Mouse (Mus musculus) kidney, postnatal 14 days (tissue): ENCODE results near the gene Mff.
A peak's percentile ranks its signal among the peaks of the same experiment; 100 is the strongest.

Source experiments
- DNase-seq: peaks from one replicate; pipeline ENCODE4 v3.0.0; 2022; ENCODE audit warnings: mixed read lengths

The Mff gene

GRCm38 (mm10) chr1:82724339-82725025 lies at the start of gene Mff:
TSS of gene Mff (plus strand) at chr1:82724890.
- peak; percentile 95 for DNase-seq

GRCm38 (mm10) chr1:82686328-82686727 lies 38.4 kb upstream of the Mff start:
- no peak for DNase-seq

DNA sequence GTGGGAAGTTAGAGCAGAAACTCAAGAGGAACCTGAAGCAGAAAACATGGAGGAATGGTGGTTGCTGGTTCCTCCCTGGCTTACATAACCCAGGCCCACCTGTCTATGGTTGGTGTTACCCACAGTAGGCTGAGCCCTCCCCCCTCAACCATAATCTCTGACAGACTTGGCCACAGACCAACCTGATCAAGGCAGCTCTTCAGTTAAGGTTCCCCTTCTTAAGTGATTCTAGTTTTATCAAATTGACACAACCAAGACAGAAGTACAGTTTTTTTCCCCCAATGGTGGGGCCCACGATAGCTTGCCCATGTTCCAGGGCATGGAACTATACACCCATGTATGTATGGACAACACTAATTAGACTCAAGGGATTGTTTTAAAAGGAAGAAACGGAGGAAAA lies 37.8 kb upstream of the Mff start:
- no peak for DNase-seq

DNA sequence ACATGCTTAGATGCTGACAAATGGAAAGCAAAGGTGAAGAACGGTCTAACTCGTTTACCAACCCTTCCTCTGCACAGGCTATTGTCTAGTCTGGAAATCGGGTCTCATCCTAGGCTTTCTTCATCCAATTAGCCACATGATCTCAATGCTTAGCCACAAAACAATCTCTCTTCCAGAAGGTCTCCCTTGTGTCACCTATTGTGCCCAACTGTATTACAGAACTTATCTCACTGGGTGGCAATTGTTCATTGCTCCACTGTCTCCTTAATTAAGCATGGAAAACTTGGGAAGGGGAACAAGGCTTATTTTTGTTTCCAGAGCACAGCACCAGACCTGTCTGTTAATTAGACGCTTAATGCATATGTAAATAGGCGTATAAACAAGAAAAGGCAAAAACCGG lies 36.8 kb upstream of the Mff start:
- DNase-seq, result no peak

DNA sequence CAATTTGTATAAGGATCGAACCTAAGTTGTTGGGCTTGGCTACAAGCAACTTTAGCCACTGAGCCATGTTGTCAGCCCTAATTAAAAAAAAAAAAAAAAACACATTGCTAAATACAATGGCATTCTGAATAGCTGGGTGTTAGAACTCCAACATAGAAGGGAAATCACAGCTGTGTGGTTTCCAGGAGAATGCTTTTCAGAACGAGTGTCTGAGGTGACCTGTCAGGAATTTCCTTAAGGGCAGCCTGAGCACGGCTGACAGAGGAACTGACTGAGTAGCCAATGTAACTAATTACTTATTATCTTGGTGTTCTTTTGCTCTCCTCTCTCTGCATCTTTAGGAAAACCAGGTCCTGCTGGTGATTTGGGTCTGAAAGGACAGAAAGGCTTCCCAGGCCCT lies 28.8 kb upstream of the Mff start:
- DNase-seq, result no peak

DNA sequence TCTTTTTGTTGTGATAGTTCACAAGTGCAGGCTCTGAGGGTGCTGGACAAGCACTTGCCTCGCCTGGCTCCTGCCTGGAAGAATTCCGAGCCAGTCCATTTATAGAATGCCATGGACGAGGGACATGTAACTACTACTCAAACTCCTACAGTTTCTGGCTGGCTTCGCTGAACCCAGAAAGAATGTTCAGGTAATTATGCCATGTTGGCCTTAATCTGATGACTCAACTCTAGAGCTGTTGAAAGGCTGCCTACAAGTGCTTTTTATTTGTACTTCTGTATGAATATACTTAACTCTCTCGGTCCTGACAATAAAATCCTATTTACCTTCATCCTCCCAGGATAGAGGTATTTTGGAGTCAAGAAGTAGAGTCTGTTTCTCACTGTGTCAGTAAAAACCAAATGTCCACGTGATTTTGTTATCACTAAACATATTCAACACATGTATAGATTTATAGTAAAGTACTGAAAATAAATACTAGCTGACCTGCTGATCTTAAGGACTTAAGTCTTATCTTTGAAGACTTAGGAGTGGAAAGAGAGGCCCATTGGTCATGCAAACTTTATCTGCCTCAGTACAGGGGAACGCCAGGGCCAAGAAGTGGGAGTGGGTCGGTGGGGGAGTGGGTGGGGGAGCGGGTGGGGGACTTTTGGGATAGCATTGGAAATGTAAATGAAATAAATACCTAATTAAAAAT lies 6.7 kb upstream of the Mff start:
- DNase-seq, result no peak

DNA sequence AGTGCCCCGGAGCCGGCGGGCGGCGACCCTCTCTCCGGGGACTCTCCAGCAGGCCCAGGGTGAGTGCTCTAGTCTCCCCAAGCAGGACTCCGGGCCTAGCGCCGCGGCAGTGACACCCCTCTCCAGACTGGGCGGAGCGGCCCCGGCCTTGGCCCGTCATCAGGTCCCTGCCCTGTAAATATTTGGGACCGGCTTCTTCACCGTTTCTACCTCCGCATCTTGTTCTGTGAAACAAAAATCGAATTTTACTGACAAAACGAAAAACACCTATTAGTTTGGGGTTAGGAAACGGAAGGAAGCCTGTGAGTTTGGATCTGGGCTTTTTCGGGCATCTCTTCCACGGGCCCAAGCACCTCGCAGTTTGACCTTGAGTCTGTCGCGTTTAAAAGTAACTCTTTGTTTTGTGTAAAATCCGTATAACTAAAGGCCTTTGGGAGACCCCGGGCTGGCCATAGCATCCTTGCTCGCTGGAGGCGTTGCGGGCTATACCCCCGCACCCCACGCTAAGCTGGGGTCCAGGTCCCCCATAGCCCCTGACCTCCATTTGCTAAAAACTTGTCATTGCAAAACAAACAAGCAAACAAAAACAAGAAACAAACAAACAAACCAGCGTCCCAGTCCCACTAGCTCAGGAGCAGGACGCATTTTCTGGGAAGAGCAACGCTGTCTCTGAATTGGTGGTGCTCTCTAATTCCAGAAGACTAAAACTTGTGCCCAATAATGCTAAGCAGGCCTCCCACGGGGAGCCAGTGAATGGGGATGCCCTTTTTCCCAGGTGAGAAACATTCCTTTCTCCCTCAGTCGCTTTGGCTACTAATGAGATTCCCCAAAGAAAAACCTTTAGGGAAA lies 560 bp downstream of the Mff start:
- DNase-seq, result no peak

- DNase-seq, result no peak
Observed at GRCm38 (mm10) chr1:82725875-82726185, 1.1 kb downstream of the Mff start.

DNA sequence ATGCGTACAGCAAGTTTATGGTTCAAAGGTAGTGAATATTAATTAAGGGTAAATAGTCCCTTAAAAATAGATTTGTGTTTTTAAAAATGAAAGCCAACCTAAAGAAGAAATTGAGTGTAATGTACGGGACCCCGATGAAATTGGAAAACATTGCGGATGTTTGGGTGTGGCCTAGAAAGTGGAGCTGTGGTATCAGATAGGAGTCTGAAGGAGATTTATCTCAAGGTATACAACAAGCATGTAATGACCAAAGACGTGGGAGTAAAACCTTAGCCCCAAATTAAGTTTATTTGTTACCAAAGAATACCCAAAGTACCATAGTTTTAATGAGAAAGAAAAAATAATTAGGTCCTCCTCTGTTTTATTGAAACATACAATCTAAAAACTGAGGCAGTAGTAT lies 1.8 kb downstream of the Mff start:
- DNase-seq, result no peak

DNA sequence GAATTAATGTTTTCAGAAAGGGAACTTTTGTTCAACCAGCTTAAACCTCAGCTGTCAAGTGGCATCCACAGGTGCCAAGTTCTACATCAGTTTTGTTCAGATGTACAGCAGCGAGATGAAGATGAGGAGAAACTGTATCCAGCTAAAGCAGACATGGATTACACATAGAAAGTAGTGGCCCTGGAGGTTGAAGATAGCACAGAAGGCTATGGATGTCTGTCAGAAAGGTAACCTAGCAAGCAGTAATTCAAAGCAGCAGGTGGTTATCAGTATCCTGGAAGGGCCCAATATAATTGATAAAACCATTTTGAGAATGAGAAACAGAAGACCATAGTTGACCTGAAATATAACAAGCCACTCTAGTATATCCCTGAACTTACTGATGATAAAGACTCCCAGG lies 8.7 kb downstream of the Mff start:
- no peak for DNase-seq

DNA sequence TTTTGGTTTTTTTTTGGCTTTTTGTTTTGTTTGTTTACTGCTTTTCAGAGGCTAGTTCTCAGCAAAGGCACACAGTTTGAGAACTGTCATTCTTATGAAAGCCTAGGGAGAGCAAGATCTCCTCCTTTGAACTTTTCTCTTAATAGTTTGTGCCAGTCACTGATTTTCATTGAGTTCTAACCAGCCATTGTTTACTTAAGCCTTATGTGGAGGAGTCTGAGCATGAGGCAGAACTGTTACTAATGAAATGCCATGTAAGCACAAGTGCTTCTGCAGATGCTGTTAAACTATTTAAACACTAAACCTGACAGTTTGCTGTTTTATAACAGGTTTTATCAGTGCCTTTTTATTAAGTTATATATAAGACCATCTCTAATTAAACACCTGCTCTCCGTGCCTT lies 13.4 kb downstream of the Mff start:
- no peak for DNase-seq

DNA sequence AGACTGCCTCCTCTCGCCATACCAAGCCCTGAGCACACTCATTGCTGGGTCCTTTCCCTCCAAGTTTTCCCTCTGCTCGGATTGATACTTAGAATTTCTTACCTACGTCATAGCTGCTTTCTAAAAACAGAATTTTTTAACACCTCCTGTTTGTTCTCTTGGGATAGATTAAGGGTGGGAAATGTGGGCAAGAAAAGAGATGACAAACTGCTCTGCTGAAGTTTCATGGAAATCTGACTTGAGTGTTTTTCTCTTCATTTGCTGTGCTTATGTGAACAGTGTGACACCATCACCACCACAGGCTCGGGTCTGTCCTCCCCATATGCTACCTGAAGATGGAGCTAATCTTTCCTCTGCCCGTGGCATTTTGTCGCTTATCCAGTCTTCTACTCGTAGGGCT lies 16.8 kb downstream of the Mff start:
- DNase-seq, result no peak

GRCm38 (mm10) chr1:82743962-82744361 lies 19.3 kb downstream of the Mff start:
- no peak for DNase-seq

DNA sequence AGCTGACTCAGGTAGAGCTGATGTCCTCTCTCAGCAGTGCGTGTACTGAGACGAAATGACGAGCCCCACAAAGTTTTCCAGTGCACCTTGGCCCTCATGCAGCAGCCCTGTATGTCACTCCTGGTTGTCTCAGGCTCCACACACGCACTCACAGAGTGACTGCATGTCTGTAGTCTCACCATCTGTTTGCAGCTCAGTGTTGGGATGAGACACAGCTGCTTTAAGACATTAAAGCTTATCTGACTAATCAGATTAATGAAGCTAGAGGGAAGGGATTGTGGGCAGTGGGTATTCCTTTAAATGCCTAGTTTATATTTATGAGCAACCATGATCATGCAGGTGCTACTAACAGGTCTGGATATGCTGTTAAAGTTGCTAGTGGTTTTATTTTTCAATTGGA lies 21.7 kb downstream of the Mff start:
- no peak for DNase-seq

GRCm38 (mm10) chr1:82747714-82748452 lies 23.2 kb downstream of the Mff start:
- no peak for DNase-seq

- DNase-seq, result no peak
Observed at GRCm38 (mm10) chr1:82759520-82759919, 34.8 kb downstream of the Mff start.

DNA sequence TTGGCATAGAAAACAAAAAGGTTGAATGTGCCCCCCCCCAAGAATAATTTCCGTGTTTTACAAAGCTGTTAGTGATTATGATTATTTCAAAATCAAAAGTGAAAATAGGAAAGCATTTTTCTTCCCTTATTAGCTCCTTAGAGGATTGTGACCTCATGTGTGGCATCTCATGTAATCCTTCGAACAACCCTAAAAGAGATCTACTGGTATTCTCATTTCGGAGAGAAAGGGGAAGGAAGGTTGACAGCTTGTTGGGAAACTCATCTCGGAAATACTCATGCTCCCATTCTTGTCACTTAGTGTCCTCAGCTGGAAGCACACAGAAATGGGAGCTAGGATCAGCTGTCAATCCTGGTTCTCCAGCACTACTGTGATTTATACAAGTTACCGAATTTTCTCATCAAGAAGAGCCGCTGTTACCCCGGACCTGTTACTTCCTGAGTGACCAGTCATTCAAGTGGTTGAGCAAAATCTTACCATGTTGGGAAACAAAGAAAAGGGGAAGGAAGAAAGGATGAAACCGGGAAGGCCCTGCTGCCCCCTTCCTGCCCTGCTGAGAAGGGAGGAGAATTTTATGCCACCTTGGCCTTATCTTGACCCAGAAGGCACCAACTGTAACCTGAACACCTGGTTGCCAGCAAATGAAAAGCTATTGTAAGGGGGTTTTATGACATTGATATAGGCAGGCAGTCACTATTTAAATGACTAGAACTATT lies 36.9 kb downstream of the Mff start:
- no peak for DNase-seq

- no peak for DNase-seq
Observed at GRCm38 (mm10) chr1:82762274-82762673, 37.6 kb downstream of the Mff start.

GRCm38 (mm10) chr1:82766227-82766626 lies 41.5 kb downstream of the Mff start:
- DNase-seq, result no peak

DNA sequence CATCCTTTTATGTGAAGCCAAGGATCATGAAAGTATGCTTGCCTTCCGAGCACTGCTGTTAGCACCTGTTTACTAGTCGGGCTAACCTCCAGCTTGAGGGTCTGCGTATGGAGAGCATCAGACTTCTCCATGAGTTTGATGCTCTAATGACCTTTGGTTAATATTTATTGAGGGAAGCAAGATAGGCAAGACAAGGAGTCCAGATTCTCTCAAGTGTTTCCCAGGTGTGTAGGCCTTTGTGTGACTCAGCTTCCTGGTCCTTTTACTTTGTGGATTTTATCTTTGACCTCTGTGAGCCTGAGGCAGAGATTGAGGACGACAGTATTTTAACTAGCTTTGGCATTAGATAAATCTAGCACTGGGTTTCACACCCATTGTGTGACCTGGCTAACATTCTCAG lies 42.0 kb downstream of the Mff start:
- no peak for DNase-seq

DNA sequence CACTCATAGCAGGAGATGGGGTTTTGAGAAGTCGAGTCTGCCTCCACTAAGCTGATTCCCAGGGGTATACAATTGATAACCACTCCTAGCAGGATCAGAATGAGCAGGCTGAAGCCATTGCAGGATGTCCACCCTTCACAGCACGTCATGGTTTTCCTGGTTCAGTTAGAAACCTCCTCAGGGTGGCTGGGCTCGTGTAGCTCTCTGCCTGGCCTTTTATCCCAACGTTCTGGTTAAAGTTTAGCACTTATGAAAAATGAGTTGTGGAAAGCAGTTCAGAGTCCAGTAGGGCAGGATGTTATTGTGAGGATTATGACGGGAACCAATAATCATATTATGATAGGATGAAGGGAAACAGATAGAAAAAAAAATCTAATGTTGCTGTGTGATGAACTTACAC lies 43.6 kb downstream of the Mff start, which contains the start of gene Tm4sf20:
Gene Tm4sf20 (minus strand): TSS at position 193 of the 400 bp plus-strand sequence.
- no peak for DNase-seq

DNA sequence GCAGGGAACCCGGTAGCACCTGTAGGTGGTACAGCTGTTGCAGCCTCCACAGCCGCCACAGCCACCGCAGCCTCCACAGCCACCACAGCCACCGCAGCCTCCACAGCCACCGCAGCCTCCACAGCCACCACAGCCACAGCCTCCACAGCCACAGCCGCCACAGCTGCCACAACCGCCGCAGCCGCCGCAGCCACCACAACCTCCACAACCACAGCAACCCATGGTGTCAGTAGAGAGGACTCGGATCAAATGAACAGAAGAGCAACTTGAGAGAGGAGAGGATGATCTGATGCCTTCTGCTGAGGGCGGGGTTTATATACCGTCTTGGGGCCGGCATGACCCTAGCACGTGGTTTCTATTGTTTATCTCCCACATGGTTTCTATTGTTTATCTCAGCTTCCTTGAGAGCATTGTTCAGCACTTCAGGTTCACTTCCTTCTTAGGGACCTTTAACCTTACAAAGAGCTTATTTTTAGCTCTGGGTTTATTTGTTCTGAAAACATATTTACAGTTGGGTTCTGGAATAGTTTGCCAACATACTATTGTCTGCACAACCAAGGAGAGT lies 46.4 kb downstream of the Mff start, which contains the start of gene Gm47791:
Gene Gm47791 (minus strand): TSS at position 222 of the 565 bp plus-strand sequence.
- no peak for DNase-seq
